Mouse (Mus musculus) left cerebral cortex, postnatal 25 days (tissue): ENCODE results near the gene Cstl1. TPM values are rescaled to one million over a fixed set of nuclear protein-coding genes. Genes with fewer than 3 reads are reported as not detected.

Source experiments
- DNase-seq, 2 experiments: peaks; one replicate each; pipeline ENCODE4 v3.0.0; 2022; ENCODE audit warnings: low spot score in 2 of 2, mixed read lengths in 1 of 2
- intact Hi-C: fragments of 180-260 bp; cut with DNase I; formaldehyde crosslinking; loops from one replicate; pipeline ENCODE4 v1.15.1; 2025
- total RNA-seq, 2 experiments: library from RNA; stranded (reverse); gene quantifications; 2 replicates each; pipeline ENCODE4 v1.2.3; 2021

Cstl1 gene
- total RNA-seq, 2 experiments from 2014 or later = 0.99 TPM; not detected in 1

- no peak for DNase-seq
- intact Hi-C loops = no loop called here
Measured at GRCm38 (mm10) chr2:148801491-148801921, 51.3 kb downstream of the Cstl1 start.

Other genes with a start within 250 kb of the Cstl1 start
- gene Nxt1, start 77.8 kb upstream of the Cstl1 start, total RNA-seq = 10 to 100 TPM; 11.6 to 13.5 TPM
- gene Gzf1, start 69.3 kb upstream of the Cstl1 start, total RNA-seq = 10 to 100 TPM; 28.9 to 30.9 TPM
- gene Napb, start 17.9 kb upstream of the Cstl1 start, total RNA-seq = 100 to 1,000 TPM; 333 to 361 TPM
- gene Cst11, start 21.1 kb downstream of the Cstl1 start, total RNA-seq = not detected
- not detected for gene 8030411F24Rik, start 31.7 kb downstream of the Cstl1 start, total RNA-seq
- gene Cst12, start 39.0 kb downstream of the Cstl1 start, total RNA-seq = 1 to 10 TPM; 2.4 to 2.7 TPM
- gene Cst8, start 48.4 kb downstream of the Cstl1 start, total RNA-seq = not detected
- gene Cst13, start 69.7 kb downstream of the Cstl1 start, total RNA-seq = not detected
- not detected for gene Cst9, start 84.8 kb downstream of the Cstl1 start, total RNA-seq
- gene 9230104L09Rik, start 114.7 kb downstream of the Cstl1 start, total RNA-seq = not detected
- gene Cst3, start 125.3 kb downstream of the Cstl1 start, total RNA-seq = 1,000 to 10,000 TPM; 1,805 to 1,873 TPM